Mouse (Mus musculus): ENCODE results near the gene Cks2.

Cks2 gene

DNA sequence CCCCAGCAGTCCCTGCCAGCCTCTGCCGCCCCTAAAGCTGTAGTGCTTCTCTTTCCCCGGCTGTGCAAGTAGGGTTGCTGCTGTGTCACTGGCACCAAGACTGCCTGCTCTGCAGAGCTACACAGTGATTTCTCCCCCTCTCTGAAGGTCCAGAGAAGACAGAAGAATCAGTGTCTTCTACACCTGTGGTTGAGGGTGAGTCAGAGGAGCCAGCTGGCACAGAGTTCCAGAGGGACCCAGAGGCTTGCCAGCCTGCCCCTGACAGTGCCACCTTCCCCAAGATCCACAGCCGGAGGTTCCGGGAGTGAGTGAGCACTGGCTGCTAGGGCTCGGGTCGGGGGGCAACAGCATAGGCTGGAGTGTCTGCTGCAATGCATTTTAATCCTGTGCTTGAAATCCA is 33.7 kb downstream of the Cks2 start:
- in situ Hi-C loops (cut with MboI, MseI): loop anchor here (25.0 kb wide), 1 partner anchor 559 kb away; no protein-coding TSS in a partner anchor

DNA sequence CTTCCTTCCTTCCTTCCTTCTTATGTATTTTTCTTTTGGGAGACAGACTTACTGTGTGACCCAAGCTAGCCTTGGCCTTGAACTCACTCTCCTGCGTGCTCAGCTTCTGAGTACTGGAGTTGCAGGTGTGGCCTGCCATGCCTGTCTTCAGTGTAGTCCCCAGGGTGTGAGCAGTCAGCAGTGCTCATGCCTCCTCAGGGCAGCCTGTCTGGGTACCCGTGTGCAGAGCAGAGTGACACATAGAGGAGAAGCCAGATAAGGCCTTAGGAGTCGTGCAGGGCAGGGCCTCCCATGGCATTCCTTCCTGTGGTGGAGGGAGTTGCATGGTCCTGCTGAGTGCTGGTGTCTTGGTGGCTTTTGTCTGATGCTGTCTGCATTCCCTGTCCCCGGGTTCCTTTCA is 34.3 kb downstream of the Cks2 start:
- in situ Hi-C loops (cut with MboI, MseI): loop anchor here (25.0 kb wide), 1 partner anchor 558 kb away; no protein-coding TSS in a partner anchor

DNA sequence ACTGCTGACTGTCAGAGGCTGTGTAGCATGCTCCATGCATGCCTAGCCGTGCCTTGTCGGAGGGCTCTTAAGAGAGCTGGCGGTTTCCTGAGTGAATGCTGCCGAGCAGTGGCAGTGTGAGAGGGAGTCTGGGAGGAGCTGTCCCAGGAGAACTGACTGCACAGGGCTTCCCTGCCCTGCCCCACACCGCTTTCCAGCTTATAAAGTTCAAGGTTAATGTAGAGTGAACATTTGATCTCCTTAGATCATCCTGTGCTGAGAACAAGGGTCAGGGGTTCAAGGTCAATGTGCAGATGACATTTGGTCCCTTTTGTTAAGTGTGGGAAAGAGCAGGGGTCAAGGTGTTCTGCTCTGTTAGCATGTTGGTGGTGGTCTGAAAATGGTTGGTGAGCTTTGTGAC is 36.0 kb downstream of the Cks2 start:
- in situ Hi-C loops (cut with MboI, MseI): loop anchor here (25.0 kb wide), 1 partner anchor 556 kb away; no protein-coding TSS in a partner anchor

DNA sequence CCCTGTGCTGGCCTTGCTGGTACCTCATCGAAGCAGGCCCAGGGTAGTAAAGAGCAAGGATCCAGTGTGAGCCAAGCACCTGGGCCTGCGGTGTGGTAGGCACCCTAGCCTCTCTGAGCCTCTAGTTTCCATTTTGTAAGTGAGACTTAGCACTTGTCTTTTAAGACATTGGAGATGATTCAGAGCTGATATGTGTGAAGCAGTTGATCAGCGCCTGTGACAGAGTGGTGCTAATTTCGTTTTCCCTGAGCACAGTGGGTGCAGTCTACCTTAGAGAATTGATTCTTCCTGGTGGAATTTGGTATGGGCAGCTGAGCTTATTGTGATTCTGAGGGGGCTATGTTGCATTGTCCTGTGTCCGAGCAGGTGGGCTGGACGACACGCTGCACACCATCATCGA is 36.6 kb downstream of the Cks2 start:
- in situ Hi-C loops (cut with MboI, MseI): loop anchor here (25.0 kb wide), 1 partner anchor 556 kb away; no protein-coding TSS in a partner anchor

DNA sequence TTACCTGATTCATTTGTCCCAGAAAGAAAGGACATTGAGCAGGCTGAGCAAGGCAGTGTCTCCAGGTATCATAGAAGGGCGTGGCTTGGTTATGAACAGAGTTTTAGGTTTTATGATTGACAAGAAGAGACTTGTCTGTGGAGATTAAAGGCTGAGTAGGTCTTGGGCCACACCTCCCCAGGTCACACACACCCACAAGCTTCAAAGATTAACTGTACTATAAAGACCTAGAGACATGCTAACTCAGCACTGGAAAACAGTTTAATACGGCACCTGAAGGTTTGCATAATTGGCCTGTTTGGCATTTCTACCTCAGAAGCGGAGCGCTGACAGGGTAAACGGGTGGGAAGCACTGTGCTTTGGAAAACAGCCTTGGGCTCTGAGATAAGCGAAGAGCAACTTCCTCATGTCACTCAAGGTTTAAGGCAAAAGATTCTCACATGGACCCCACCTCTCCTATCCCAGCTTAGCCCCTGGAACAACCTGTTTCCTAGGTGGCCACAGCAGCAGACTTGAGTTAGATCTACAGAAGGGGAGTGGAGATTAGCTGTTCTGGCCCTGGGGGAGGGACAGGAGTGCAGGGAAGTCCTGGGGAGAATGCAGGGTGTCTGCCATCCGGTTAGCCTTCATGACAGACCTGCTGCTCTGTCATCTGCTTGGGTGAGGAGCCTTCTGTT is 40.4 kb downstream of the Cks2 start:
- in situ Hi-C loops (cut with MboI, MseI): loop anchor here (25.0 kb wide), 1 partner anchor 552 kb away; no protein-coding TSS in a partner anchor

DNA sequence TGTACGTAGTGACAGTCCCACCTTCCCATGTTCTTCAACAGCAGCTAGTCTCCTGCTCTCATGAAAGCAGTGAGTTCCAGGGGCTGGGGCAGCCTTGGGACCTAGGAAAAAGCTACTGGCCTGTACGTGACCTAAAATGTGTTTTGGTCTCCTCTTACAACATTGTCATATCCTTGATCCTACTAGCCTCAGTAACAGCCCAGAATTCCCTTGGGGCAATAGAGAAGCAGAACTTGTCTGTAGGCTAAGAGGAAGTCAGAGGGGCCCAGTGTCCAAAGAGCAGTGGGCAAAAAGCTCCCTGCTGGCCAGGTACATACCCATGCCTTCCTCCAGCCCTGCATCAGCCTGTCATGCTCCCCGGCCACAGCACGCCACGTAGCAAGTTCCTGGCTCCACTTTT is 41.9 kb downstream of the Cks2 start:
- in situ Hi-C loops (cut with MboI, MseI): loop anchor here (25.0 kb wide), 1 partner anchor 550 kb away; no protein-coding TSS in a partner anchor

DNA sequence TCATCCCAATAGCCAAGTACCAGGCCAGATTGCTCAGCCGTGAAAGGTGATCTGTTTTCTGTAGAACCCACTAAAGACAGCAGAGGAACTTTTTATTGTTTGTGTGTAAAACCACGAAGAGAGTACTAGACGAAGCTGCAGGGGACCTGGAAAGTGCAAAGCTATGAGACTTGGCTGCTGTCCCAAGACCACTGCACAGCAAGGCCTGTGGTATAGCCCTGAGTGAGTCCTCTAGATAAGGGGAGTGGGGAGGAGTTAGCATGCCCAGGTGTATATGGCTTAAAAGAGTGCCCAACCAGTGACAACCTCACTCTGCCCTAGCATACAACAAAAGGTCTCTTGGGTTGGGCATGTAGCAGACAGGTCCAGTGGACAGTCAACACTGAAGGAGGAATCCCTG is 43.7 kb downstream of the Cks2 start:
- in situ Hi-C loops (cut with MboI, MseI): loop anchor here (25.0 kb wide), 1 partner anchor 549 kb away; no protein-coding TSS in a partner anchor

DNA sequence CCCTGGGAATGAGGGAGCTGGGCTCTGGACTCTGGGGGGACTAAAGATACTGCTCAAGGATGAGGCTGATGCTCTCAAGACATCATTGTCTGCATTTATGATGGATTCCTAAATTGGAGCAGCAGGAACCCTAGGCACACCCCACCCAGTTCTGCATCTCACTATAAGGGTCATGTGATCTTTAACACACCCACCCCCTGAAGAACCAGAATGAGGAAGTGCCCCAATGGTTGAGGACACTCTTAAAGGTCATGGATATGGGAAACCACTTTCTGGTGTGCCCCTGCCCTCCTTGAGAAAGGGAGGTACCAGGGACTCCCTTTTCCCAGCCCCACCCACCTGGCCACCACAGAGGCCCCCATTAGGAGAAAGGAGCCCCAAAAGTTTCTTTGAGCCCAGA is 51.4 kb downstream of the Cks2 start:
- in situ Hi-C loops (cut with MboI, MseI): loop anchor here (25.0 kb wide), 1 partner anchor 541 kb away; no protein-coding TSS in a partner anchor

DNA sequence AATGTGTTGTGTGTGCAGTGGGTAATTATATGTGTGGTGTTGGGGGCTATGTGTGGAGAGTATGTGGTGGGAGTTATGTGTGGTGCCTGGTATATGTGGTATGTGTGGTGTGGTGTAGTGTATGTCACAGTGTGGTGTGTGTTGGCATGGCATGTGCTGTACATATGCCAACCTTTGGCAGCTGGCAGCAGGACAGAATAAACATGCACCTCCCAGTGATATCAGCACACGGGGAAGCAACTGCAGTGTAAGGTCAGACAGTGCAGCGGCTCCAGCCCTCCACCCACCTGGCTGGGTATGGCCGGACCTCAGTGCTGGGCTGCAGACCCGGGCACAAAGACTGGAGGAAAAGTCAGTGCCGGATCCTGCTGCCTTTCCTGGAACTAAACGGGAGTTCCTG is 52.4 kb downstream of the Cks2 start:
- in situ Hi-C loops (cut with MboI, MseI): loop anchor here (25.0 kb wide), 1 partner anchor 540 kb away; no protein-coding TSS in a partner anchor

DNA sequence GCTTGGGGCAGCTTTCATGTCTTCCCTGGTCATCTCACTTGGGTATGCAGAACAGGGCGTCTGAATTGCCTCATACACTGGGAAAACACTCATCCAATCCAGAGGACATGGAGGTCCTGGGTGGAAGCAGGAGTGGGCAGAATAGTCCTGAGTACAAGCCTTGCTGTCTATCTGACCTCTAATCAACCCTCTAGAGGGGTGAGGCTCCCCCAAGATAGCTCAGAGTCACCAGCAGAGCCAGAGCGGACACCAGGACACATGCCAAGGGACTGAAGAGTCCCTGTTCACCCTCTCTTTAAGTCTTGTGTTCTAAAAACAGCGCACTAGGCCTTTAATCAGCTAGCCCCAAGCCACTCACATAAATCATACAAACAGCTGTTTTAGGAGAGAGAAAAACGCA is 52.9 kb downstream of the Cks2 start:
- in situ Hi-C loops (cut with MboI, MseI): loop anchor here (25.0 kb wide), 1 partner anchor 539 kb away; no protein-coding TSS in a partner anchor

DNA sequence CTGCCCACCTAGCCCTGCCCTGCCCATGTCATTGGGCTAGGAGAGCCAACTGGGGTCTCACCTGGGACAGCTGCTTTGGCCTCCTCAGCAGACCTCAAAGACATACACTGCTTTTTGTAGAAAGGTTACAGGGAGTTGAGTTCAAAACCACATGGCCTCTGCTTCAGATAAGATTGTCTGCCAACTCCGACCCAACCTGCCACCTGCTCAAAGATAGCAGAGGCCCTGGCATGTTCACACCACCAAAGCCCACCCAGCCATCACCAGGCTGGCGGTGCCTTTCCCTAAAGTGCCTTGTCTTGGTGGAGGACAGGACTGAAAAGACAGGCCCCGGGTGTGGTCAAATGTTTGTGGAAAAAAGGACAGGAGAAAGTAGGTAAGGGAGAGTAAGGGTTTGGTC is 53.3 kb downstream of the Cks2 start:
- in situ Hi-C loops (cut with MboI, MseI): loop anchor here (25.0 kb wide), 1 partner anchor 539 kb away; no protein-coding TSS in a partner anchor
